Mouse (Mus musculus): ENCODE data around the gene Cxcr2.
"Not testable (repeated sequence)": the region's sequence is repeated elsewhere in the genome, so short reads cannot be mapped to it uniquely, and the experiment has no call there.

GRCm38 (mm10) chr1:74159613-74160012 is 5.8 kb downstream of the Cxcr2 start:
- not testable (repeated sequence) for TF ChIP-seq POLR2A (IDR thresholded peaks at IDR 0.05; ENCODE audit: low read depth, low read length); CTCF (IDR thresholded peaks at IDR 0.05; ENCODE audit: extremely low read depth, insufficient read length, insufficient replicate concordance, low read depth, low read length)
